ENCODE assay signal across 25 mouse cellular contexts in genomic region chr8:116707496-116707895, GRCm38 (mm10). TPM values are rescaled to one million over a fixed set of nuclear protein-coding genes. Genes with fewer than 3 reads are reported as not detected.
DNase-seq lines count a peak whose midpoint lies in the region; ATAC-seq and TF ChIP-seq lines count a peak whose summit lies in the region.
"Had no signal": no experiment of that assay in that cellular context is flagged by ENCODE, and none has a peak within 500 bp of the region (broad histone marks: within the 10 kb centered on the region; RNA-seq: fewer than 3 reads in every experiment).

No protein-coding gene starts in this region.

- no peak for TF ChIP-seq CTCF in heart, adult 2 months (IDR thresholded peaks at IDR 0.05)

- H3K36me3 ChIP-seq in heart, adult 2 months (ENCODE audit: control insufficient read depth, insufficient read depth, low read length), result no peaks in the 10 kb centered on the region
- H3K36me3 ChIP-seq: G1E had no signal

- no peaks in the 10 kb centered on the region for H3K27me3 ChIP-seq in heart, adult 2 months (ENCODE audit: control insufficient read depth, insufficient read depth, low read length)
- H3K27me3 ChIP-seq: CH12.LX, Patski had no signal

- no peaks in the 10 kb centered on the region for H3K4me1 ChIP-seq in heart, adult 2 months (ENCODE audit: control insufficient read depth, insufficient read depth, low read length)

- H3K79me2 ChIP-seq in heart, adult 2 months (replicated peaks; ENCODE audit: control insufficient read depth, insufficient read depth, low read length), result no peaks in the 10 kb centered on the region

- H3K27ac ChIP-seq in heart, adult 2 months, result no peak overlapping the region

- 0 out of 2 replicates have a peak, but pooled peaks have one; percentile 27 for ATAC-seq in monocyte, adult 5-6 weeks (replicated peaks; ENCODE audit: insufficient number of reproducible peaks, low FRiP score, low TSS enrichment, poor library complexity, severe bottlenecking)
- ATAC-seq: activated CD4-positive, CD25-positive, alpha-beta regulatory T cell, adult 4 months; CD4-positive, CD25-positive, alpha-beta regulatory T cell, adult 4 months; Patski had no signal

- no peak overlapping the region for H3K4me3 ChIP-seq in heart, adult 2 months

- TF ChIP-seq EP300 in heart, adult 2 months (IDR thresholded peaks at IDR 0.05; ENCODE audit: insufficient read depth, low read depth, low read length), result no peak

- peak; percentile 57 for DNase-seq in heart, adult 11 months
- no peak for DNase-seq in heart, adult 2 months
- DNase-seq in ES-CJ7 (ENCODE audit: low read depth, low spot score) (peak; percentile 56), ZHBTc4 (ENCODE audit: low read depth, low spot score) (peak; percentile 13)
- DNase-seq in layer of hippocampus, postnatal 25 days (ENCODE audit: extremely low spot score in 1 of 2, low spot score in 1 of 2), result no peak
- DNase-seq in adrenal gland, adult 2 months, result no peak
- DNase-seq in cerebellum, postnatal 10 days, result no peak
- DNase-seq: adrenal gland, adult 8-10 months; adrenal gland, postnatal 10 days; adrenal gland, postnatal 14 days; adrenal gland, postnatal 25 days; adrenal gland, postnatal 36 days; B cell, adult 2 months; cerebellum, adult 11 months; cerebellum, adult 11-12 months; cerebellum, adult 18-20 months; cerebellum, adult 2 months; cerebellum, adult 8-10 months had no signal

- H3K9ac ChIP-seq in heart, adult 2 months (ENCODE audit: low read depth, low read length), result no peak overlapping the region

- 87% methylated on average over 3 of the region's 3 CpGs for WGBS in heart, adult 2 months

- no peak for TF ChIP-seq POLR2A in heart, adult 2 months (IDR thresholded peaks at IDR 0.05; ENCODE audit: insufficient read depth, low read depth, low read length)

- intact Hi-C loops in heart, adult 2 months (cut with DNase I), result no loop called here

RNA-seq across cellular contexts. Expression of gene Cdyl2, which starts 25.3 kb away (rescaled TPM):
- 1 to 10 TPM; 3.3 to 3.9 TPM for total RNA-seq in heart, adult 2 months (2021)
- 1.5 and 2.1 TPM in 2 replicates for polyA plus RNA-seq in heart, adult 2 months (2012; rRNA removed)
- total RNA-seq in monocyte, adult 5-6 weeks (2017), result 6.4 to 15.3 TPM (median 11.0 TPM) in 3 replicates
- 1 to 10 TPM; 8.3 to 9.7 TPM for total RNA-seq in layer of hippocampus, postnatal 25 days (2021)
- 1 to 10 TPM; 5.9 to 7.2 TPM for total RNA-seq in adrenal gland, adult 2 months (2021)
- 1.5 and 1.6 TPM in 2 replicates for polyA plus RNA-seq in adrenal gland, adult 2 months (2012; rRNA removed)
- total RNA-seq: G1E, MEL had no signal
- polyA plus RNA-seq: G1E had no signal

Comparison
In these comparisons a context has a peak if more than half of its experiments do, and no peak if none do; other contexts are left out.
1. DNase-seq: peak in heart, adult 11 months (single experiment), ES-CJ7 (single experiment) and ZHBTc4 (single experiment); none in heart, adult 2 months (0 of 2), layer of hippocampus, postnatal 25 days (0 of 2), adrenal gland, adult 2 months (single experiment) and cerebellum, postnatal 10 days (0 of 2).